Mouse (Mus musculus): ENCODE measurements around the gene Anapc7.

The Anapc7 gene

GRCm38 (mm10) chr5:122421271-122422068, at the start of gene Anapc7:
TSS of gene Anapc7 (plus strand) at chr5:122421693.
- DNase-seq (ENCODE audit: low spot score in 2 of 2): no peak

- DNase-seq (ENCODE audit: low spot score in 2 of 2): peak; percentile 97 to 99
Measured at GRCm38 (mm10) chr5:122372192-122372769, 49.2 kb upstream of the Anapc7 start, which contains the start of gene Fam216a. TSS of gene Fam216a (minus strand) at chr5:122372364.

GRCm38 (mm10) chr5:122372878-122373277, 48.6 kb upstream of the Anapc7 start:
- no peak for DNase-seq (ENCODE audit: low spot score in 2 of 2)

- DNase-seq (ENCODE audit: low spot score in 2 of 2): no peak
Measured at GRCm38 (mm10) chr5:122377101-122377833, 44.2 kb upstream of the Anapc7 start.

- DNase-seq (ENCODE audit: low spot score in 2 of 2): no peak
Measured at GRCm38 (mm10) chr5:122378171-122378570, 43.3 kb upstream of the Anapc7 start.

GRCm38 (mm10) chr5:122379374-122380155, 41.9 kb upstream of the Anapc7 start:
- peak in 1 of 2 experiments; percentile 76 for DNase-seq (ENCODE audit: low spot score in 2 of 2)

GRCm38 (mm10) chr5:122390006-122390405, 31.5 kb upstream of the Anapc7 start:
- DNase-seq (ENCODE audit: low spot score in 2 of 2): no peak

GRCm38 (mm10) chr5:122390671-122391070, 30.8 kb upstream of the Anapc7 start:
- DNase-seq (ENCODE audit: low spot score in 2 of 2): no peak

GRCm38 (mm10) chr5:122391178-122391785, 30.2 kb upstream of the Anapc7 start:
- no peak for DNase-seq (ENCODE audit: low spot score in 2 of 2)

- peak; percentile 85 to 92 for DNase-seq (ENCODE audit: low spot score in 2 of 2)
Measured at GRCm38 (mm10) chr5:122391786-122392180, 29.7 kb upstream of the Anapc7 start, which contains the start of gene Arpc3. TSS of gene Arpc3 (plus strand) at chr5:122391878.

GRCm38 (mm10) chr5:122392227-122393004, 29.1 kb upstream of the Anapc7 start:
- no peak for DNase-seq (ENCODE audit: low spot score in 2 of 2)

- peak; percentile 53 to 77 for DNase-seq (ENCODE audit: low spot score in 2 of 2)
Measured at GRCm38 (mm10) chr5:122393887-122394286, 27.6 kb upstream of the Anapc7 start.

- peak in 1 of 2 experiments; percentile 18 for DNase-seq (ENCODE audit: low spot score in 2 of 2)
Measured at GRCm38 (mm10) chr5:122396791-122397190, 24.7 kb upstream of the Anapc7 start.

- DNase-seq (ENCODE audit: low spot score in 2 of 2): no peak
Measured at GRCm38 (mm10) chr5:122397495-122397894, 24.0 kb upstream of the Anapc7 start.

GRCm38 (mm10) chr5:122399871-122400270, 21.6 kb upstream of the Anapc7 start:
- DNase-seq (ENCODE audit: low spot score in 2 of 2): peak in 1 of 2 experiments; percentile 19

- peak in 1 of 2 experiments; percentile 42 for DNase-seq (ENCODE audit: low spot score in 2 of 2)
Measured at GRCm38 (mm10) chr5:122400628-122401302, 20.7 kb upstream of the Anapc7 start.

- DNase-seq (ENCODE audit: low spot score in 2 of 2): peak; percentile 43 to 81
Measured at GRCm38 (mm10) chr5:122401303-122401640, 20.2 kb upstream of the Anapc7 start.

GRCm38 (mm10) chr5:122402160-122402559, 19.3 kb upstream of the Anapc7 start:
- no peak for DNase-seq (ENCODE audit: low spot score in 2 of 2)

- DNase-seq (ENCODE audit: low spot score in 2 of 2): peak in 1 of 2 experiments; percentile 39
Measured at GRCm38 (mm10) chr5:122402772-122403171, 18.7 kb upstream of the Anapc7 start.

- DNase-seq (ENCODE audit: low spot score in 2 of 2): no peak
Measured at GRCm38 (mm10) chr5:122403362-122403761, 18.1 kb upstream of the Anapc7 start.

Data from urinary bladder, postnatal 4 days (tissue).